Mouse (Mus musculus): ENCODE results near the gene Adamts13. TPM values are rescaled to one million over a fixed set of nuclear protein-coding genes. Genes with fewer than 3 reads are reported as not detected.

Adamts13 gene
- not detected in 2 replicates for polyA plus RNA-seq (2016; fragmentation: Nextera tagmentation; extraction: Ambion mirVana)

GRCm38 (mm10) chr2:26973116-26973515 is at the start of gene Adamts13:
Adamts13 (plus strand) TSS chr2:26973416.
- no peak for DNase-seq (ENCODE audit: low spot score)
- Histone ChIP-seq H3K36me3 (no peaks in the 10 kb centered on the region), H3K27me3 (ENCODE audit: insufficient read depth, poor library complexity, severe bottlenecking) (no peaks in the 10 kb centered on the region), H3K4me1 (replicated peaks) (peaks cover 10% of the 10 kb centered on the region), H3K27ac (peak within 1 kb of the TSS; percentile 40; the same call in 1 of the 2 replicates), H3K4me3 (no peak within 1 kb of the TSS), H3K9me3 (no peaks in the 10 kb centered on the region)
- WGBS = 66% methylated on average over 3 of the region's 3 CpGs

DNA sequence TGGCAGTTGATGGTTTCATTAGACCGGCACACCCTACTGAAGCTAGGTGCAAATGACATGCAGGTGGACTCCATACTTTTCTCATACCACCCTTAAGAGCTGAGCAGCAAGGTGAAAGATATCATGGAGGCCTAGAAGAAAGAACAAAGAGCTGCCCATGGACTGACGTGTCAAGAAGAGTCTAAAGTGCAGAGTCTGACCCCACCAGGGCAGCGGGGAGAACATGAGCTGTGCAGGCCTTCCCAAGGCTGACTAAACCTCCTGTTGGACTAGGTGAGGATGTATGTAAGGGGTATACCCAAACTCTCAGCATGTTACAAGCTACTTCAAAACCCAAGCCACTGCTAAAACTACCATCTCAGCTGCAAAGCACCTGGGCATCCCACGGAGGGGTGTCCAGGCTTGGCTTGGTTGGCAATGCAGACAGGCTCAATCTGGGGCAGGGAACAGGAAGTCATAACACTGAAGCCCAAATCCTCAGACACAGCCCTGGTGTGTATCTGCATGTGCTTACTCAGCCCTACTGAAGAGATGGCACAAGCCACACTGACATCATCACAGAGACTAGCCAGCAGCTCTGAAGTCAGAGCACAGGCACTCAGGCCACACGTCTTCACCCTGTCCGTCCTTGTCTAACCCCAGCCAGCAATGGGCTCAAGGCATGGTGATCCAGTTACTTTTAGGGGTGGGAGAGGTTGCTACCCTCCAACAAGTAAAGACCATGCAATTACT is 45.3 kb upstream of the Adamts13 start:
- H3K27ac ChIP-seq = no peak overlapping the region
- H3K9me3 ChIP-seq = no peaks in the 10 kb centered on the region
- H3K4me3 ChIP-seq = no peak overlapping the region
- H3K27me3 ChIP-seq (ENCODE audit: insufficient read depth, poor library complexity, severe bottlenecking) = no peaks in the 10 kb centered on the region
- WGBS = 93% methylated on average over 6 of the region's 6 CpGs
- peaks cover 22% of the 10 kb centered on the region for H3K4me1 ChIP-seq (replicated peaks)
- DNase-seq (ENCODE audit: low spot score) = no peak
- peaks cover 84% of the 10 kb centered on the region for H3K36me3 ChIP-seq

- H3K9me3 ChIP-seq = no peaks in the 10 kb centered on the region
- no peak overlapping the region for H3K27ac ChIP-seq
- H3K4me1 ChIP-seq (replicated peaks) = peaks cover 34% of the 10 kb centered on the region
- DNase-seq (ENCODE audit: low spot score) = peak; percentile 54
- H3K36me3 ChIP-seq = peaks cover 59% of the 10 kb centered on the region
- H3K27me3 ChIP-seq (ENCODE audit: insufficient read depth, poor library complexity, severe bottlenecking) = no peaks in the 10 kb centered on the region
- H3K4me3 ChIP-seq = peak overlapping the region; percentile 98; the same call in 1 of the 2 replicates
- 51% methylated on average over 1 of the region's 1 CpGs for WGBS
These were observed 42.8 kb upstream of the Adamts13 start for GRCm38 (mm10) chr2:26930390-26930789.

DNA sequence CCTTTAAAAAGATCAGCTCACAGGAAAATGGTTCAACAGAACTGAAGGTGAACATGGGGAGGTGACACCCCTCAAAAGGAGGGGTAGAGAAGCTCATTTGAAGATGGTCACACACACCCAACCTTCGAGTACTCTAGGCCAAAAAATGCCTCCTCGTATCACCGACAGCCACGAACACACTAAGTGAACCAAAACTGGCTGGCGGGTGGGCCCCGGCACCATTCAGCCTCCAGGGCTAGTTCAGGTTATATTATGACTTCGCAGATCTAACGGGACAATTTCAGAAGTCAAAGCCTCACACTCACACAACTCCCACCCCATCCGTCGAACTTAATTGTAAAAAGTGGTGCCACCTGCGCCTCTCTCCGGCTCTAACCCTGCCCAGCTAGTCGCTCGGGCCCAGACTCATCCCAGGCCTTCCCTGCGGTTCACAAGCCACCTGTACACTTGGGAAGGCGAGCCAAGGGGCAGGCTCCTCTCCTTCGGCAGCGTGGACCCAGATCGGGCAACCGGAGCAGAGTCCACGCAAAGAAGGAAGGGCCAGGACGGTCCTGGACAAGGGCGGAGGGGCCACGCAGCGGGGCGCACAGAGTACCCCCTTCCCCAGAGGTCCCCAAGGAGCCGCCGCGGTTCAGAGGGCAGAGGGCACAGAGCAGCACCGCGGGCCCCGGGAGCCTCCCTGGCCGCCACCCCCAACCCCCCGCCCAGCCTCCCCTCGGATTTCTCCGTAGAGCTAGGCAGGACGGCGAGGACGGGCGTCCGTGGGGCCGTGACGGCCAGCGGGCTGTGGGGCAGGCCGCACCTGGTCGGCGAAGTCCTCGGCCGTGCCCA is 40.5 kb upstream of the Adamts13 start:
- H3K27ac ChIP-seq = peak overlapping the region; percentile 99
- no peak for DNase-seq (ENCODE audit: low spot score)
- peak overlapping the region; percentile 98 for H3K4me3 ChIP-seq
- no peaks in the 10 kb centered on the region for H3K27me3 ChIP-seq (ENCODE audit: insufficient read depth, poor library complexity, severe bottlenecking)
- 2% methylated on average over 49 of the region's 49 CpGs for WGBS
- no peaks in the 10 kb centered on the region for H3K9me3 ChIP-seq
- H3K36me3 ChIP-seq = peaks cover 36% of the 10 kb centered on the region
- H3K4me1 ChIP-seq (replicated peaks) = peaks cover 34% of the 10 kb centered on the region

- WGBS = 2% methylated on average over 70 of the region's 70 CpGs
- peak within 1 kb of the TSS; percentile 99 for H3K27ac ChIP-seq
These were observed 39.7 kb upstream of the Adamts13 start, which contains the start of the genes Surf4 and Stkld1 for GRCm38 (mm10) chr2:26933304-26934055. Surf4 (minus strand) TSS chr2:26933928. Stkld1 (plus strand) TSS chr2:26934047.

DNA sequence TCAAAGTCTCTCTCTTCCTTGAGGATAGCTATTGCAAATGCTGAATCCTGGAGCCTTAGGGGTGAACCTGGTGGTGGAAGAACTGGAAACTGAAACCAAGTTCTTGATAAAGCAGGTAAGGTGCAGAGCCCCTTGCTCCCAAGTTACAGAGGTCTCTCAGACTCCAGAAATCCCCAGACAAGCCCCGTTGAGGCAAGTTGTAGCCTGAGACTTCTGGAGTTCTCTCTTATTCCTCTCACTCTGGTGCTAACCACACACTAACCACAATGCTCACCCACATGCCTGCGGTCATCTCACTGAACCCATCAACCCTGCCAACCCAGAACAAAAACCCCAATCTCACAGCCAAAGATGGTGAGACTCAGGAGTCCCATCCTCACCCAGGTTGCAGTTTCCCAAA is 37.9 kb upstream of the Adamts13 start:
- DNase-seq (ENCODE audit: low spot score) = no peak
- Histone ChIP-seq H3K27me3 (ENCODE audit: insufficient read depth, poor library complexity, severe bottlenecking) (no peaks in the 10 kb centered on the region), H3K27ac (no peak overlapping the region), H3K36me3 (peaks cover 10% of the 10 kb centered on the region), H3K4me1 (replicated peaks) (peaks cover 34% of the 10 kb centered on the region), H3K4me3 (no peak overlapping the region), H3K9me3 (no peaks in the 10 kb centered on the region)
- 94% methylated on average over 2 of the region's 2 CpGs for WGBS

More at GRCm38 (mm10) chr2:26933304-26934055, 39.7 kb upstream of the Adamts13 start, which contains the start of the genes Surf4 and Stkld1:
- H3K27me3 ChIP-seq (ENCODE audit: insufficient read depth, poor library complexity, severe bottlenecking) = no peaks in the 10 kb centered on the region
- peaks cover 34% of the 10 kb centered on the region for H3K4me1 ChIP-seq (replicated peaks)
- peaks cover 29% of the 10 kb centered on the region for H3K36me3 ChIP-seq
- H3K9me3 ChIP-seq = no peaks in the 10 kb centered on the region
- peak; percentile 96 for DNase-seq (ENCODE audit: low spot score)
- peak within 1 kb of the TSS; percentile 98 for H3K4me3 ChIP-seq

- WGBS = 69% methylated on average over 1 of the region's 1 CpGs
- Histone ChIP-seq H3K4me1 (replicated peaks) (peaks cover 25% of the 10 kb centered on the region), H3K36me3 (no peaks in the 10 kb centered on the region), H3K27me3 (ENCODE audit: insufficient read depth, poor library complexity, severe bottlenecking) (no peaks in the 10 kb centered on the region), H3K27ac (no peak overlapping the region), H3K4me3 (no peak overlapping the region), H3K9me3 (no peaks in the 10 kb centered on the region)
- no peak for DNase-seq (ENCODE audit: low spot score)
These were observed 36.8 kb upstream of the Adamts13 start for GRCm38 (mm10) chr2:26936425-26936824.

- no peak overlapping the region for H3K4me3 ChIP-seq
- no peaks in the 10 kb centered on the region for H3K27me3 ChIP-seq (ENCODE audit: insufficient read depth, poor library complexity, severe bottlenecking)
- WGBS = 44% methylated on average over 5 of the region's 5 CpGs
- DNase-seq (ENCODE audit: low spot score) = no peak
- H3K4me1 ChIP-seq (replicated peaks) = no peaks in the 10 kb centered on the region
- H3K36me3 ChIP-seq = peaks cover 4% of the 10 kb centered on the region
- H3K27ac ChIP-seq = no peak overlapping the region
- H3K9me3 ChIP-seq = no peaks in the 10 kb centered on the region
These were observed 31.7 kb upstream of the Adamts13 start for GRCm38 (mm10) chr2:26941539-26941938.

GRCm38 (mm10) chr2:26943253-26943652 is 30.0 kb upstream of the Adamts13 start:
- 79% methylated on average over 3 of the region's 3 CpGs for WGBS
- Histone ChIP-seq H3K27ac (no peak overlapping the region), H3K4me3 (no peak overlapping the region)

GRCm38 (mm10) chr2:26950411-26950810 is 22.8 kb upstream of the Adamts13 start:
- DNase-seq (ENCODE audit: low spot score) = no peak
- Histone ChIP-seq H3K4me1 (replicated peaks) (no peaks in the 10 kb centered on the region), H3K27ac (no peak overlapping the region), H3K9me3 (no peaks in the 10 kb centered on the region), H3K36me3 (peaks cover 91% of the 10 kb centered on the region), H3K4me3 (no peak overlapping the region), H3K27me3 (ENCODE audit: insufficient read depth, poor library complexity, severe bottlenecking) (no peaks in the 10 kb centered on the region)
- WGBS = 90% methylated on average over 2 of the region's 2 CpGs

More at GRCm38 (mm10) chr2:26943253-26943652, 30.0 kb upstream of the Adamts13 start:
- no peak for DNase-seq (ENCODE audit: low spot score)
- Histone ChIP-seq H3K9me3 (no peaks in the 10 kb centered on the region), H3K36me3 (peaks cover 19% of the 10 kb centered on the region), H3K4me1 (replicated peaks) (no peaks in the 10 kb centered on the region), H3K27me3 (ENCODE audit: insufficient read depth, poor library complexity, severe bottlenecking) (no peaks in the 10 kb centered on the region)

DNA sequence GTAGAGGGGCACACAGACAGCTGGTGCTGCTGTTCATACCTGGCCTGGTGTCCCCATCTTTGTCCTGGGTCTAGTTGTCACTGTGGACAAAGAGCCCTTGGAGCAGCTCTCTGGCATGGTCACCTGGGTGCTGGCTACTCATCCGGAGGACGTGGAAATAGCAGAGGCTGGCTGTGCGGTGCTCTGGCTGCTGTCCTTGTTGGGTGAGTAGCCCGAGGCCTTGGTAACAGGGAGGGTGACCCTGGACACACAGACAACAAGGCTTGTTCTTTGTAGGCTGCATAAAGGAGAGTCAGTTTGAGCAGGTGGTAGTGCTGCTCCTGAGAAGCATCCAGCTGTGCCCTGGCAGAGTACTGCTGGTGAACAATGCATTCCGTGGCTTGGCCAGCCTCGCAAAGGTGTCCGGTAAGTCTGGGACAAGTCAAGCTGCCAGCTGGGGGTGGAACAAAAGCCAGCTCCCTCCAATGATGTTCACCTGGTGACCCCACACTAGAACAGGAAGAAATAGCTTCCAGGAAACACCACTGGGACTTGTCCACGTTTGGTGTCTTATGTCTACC is 21.8 kb upstream of the Adamts13 start:
- no peaks in the 10 kb centered on the region for H3K9me3 ChIP-seq
- 87% methylated on average over 8 of the region's 8 CpGs for WGBS
- no peak for DNase-seq (ENCODE audit: low spot score)
- H3K4me1 ChIP-seq (replicated peaks) = no peaks in the 10 kb centered on the region
- peaks cover 99% of the 10 kb centered on the region for H3K36me3 ChIP-seq
- no peak overlapping the region for H3K27ac ChIP-seq
- no peaks in the 10 kb centered on the region for H3K27me3 ChIP-seq (ENCODE audit: insufficient read depth, poor library complexity, severe bottlenecking)
- no peak overlapping the region for H3K4me3 ChIP-seq

DNA sequence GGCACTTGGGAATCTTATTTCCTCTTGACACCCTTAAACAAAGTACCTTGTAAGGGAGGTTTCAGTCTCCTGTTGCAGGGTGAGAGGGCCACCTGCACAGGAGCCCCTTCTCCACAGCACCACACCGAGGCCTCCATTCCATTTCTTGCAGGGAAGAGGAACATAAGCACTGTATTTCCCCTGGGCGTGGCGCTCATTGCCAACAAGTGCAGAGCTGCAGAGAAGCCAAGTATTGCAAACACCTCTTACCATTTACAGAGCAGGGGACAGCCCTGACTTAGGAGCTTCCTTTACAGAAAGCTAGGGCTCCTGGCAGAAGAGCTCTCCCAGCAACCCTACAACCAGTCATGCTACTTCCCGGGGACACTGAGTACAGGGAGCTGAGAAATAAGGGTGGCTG is 21.0 kb upstream of the Adamts13 start:
- Histone ChIP-seq H3K4me3 (no peak overlapping the region), H3K27me3 (ENCODE audit: insufficient read depth, poor library complexity, severe bottlenecking) (no peaks in the 10 kb centered on the region), H3K9me3 (no peaks in the 10 kb centered on the region), H3K27ac (no peak overlapping the region), H3K4me1 (replicated peaks) (no peaks in the 10 kb centered on the region), H3K36me3 (peaks cover 99% of the 10 kb centered on the region)
- DNase-seq (ENCODE audit: low spot score) = no peak
- WGBS = 93% methylated on average over 4 of the region's 4 CpGs
